Mouse (Mus musculus) midbrain, embryonic 16.5 days (tissue): ENCODE results near the gene Nkapl. TPM values are rescaled to one million over a fixed set of nuclear protein-coding genes. Genes with fewer than 3 reads are reported as not detected.
A peak's percentile ranks its signal among the peaks of the same experiment; 100 is the strongest.
"Not testable (repeated sequence)": the region's sequence is repeated elsewhere in the genome, so short reads cannot be mapped to it uniquely, and the experiment has no call there.

ENCODE experiments used
- ATAC-seq: fragments of 200-750 bp; cut with Nextera tagmentation; 2 replicates; pipeline ENCODE4 v1.8.0; 2017; ENCODE audit warnings: moderate TSS enrichment
- H3K27ac ChIP-seq: fragments of 300-500 bp; sonication (generic); 2 replicates; pipeline ENCODE4 v1.5.1; 2014; ENCODE audit warnings: mild to moderate bottlenecking, low read length, mixed read lengths
- H3K27me3 ChIP-seq: fragments of 300-500 bp; sonication (generic); 2 replicates; pipeline ENCODE4 v1.6.1; 2014; ENCODE audit warnings: low read depth, low read length, mixed read lengths; ENCODE audit not compliant: control insufficient read depth, insufficient read depth
- H3K36me3 ChIP-seq: fragments of 300-500 bp; sonication (generic); 2 replicates; pipeline ENCODE4 v1.6.1; 2014; ENCODE audit warnings: mild to moderate bottlenecking, low read length, moderate library complexity, mixed read lengths; ENCODE audit not compliant: control insufficient read depth, insufficient read depth
- H3K4me1 ChIP-seq: fragments of 300-500 bp; sonication (generic); 2 replicates; pipeline ENCODE4 v1.6.1; 2014; ENCODE audit warnings: mild to moderate bottlenecking, low read length, mixed read lengths; ENCODE audit not compliant: control insufficient read depth, insufficient read depth
- H3K4me2 ChIP-seq: fragments of 300-500 bp; sonication (generic); 2 replicates; pipeline ENCODE4 v1.6.1; 2014; ENCODE audit warnings: mild to moderate bottlenecking, low read length, mixed read lengths
- H3K4me3 ChIP-seq: fragments of 300-500 bp; sonication (generic); 2 replicates; pipeline ENCODE4 v1.5.1; 2014; ENCODE audit warnings: low read depth, mild to moderate bottlenecking, low read length, moderate library complexity, mixed read lengths
- H3K9ac ChIP-seq: fragments of 300-500 bp; sonication (generic); 2 replicates; pipeline ENCODE4 v1.6.1; 2014; ENCODE audit warnings: low read depth, low read length, mixed read lengths
- H3K9me3 ChIP-seq: fragments of 300-500 bp; sonication (generic); replicated peaks from 2 replicates; pipeline ENCODE4 v1.6.1; 2014; ENCODE audit warnings: mild to moderate bottlenecking, low read length, mixed read lengths; ENCODE audit not compliant: control insufficient read depth, poor library complexity, severe bottlenecking
- WGBS: fragments of 180-500 bp; shearing (Covaris S2); extraction: QIAGEN DNeasy Blood & Tissue Kit; methylation state at CpG from one replicate; pipeline ENCODE4 v1.1.7; 2014; 5-methylcytosine and 5-hydroxymethylcytosine counted together
- polyA plus RNA-seq: library from polyadenylated mRNA; unstranded; fragments of >200 nt; fragmentation: Nextera tagmentation; extraction: Ambion mirVana; gene quantifications from 2 replicates; pipeline ENCODE4 v1.2.1, GENCODE M21; 2015

The Nkapl gene
- polyA plus RNA-seq = 3.8 and 4.5 TPM in 2 replicates

DNA sequence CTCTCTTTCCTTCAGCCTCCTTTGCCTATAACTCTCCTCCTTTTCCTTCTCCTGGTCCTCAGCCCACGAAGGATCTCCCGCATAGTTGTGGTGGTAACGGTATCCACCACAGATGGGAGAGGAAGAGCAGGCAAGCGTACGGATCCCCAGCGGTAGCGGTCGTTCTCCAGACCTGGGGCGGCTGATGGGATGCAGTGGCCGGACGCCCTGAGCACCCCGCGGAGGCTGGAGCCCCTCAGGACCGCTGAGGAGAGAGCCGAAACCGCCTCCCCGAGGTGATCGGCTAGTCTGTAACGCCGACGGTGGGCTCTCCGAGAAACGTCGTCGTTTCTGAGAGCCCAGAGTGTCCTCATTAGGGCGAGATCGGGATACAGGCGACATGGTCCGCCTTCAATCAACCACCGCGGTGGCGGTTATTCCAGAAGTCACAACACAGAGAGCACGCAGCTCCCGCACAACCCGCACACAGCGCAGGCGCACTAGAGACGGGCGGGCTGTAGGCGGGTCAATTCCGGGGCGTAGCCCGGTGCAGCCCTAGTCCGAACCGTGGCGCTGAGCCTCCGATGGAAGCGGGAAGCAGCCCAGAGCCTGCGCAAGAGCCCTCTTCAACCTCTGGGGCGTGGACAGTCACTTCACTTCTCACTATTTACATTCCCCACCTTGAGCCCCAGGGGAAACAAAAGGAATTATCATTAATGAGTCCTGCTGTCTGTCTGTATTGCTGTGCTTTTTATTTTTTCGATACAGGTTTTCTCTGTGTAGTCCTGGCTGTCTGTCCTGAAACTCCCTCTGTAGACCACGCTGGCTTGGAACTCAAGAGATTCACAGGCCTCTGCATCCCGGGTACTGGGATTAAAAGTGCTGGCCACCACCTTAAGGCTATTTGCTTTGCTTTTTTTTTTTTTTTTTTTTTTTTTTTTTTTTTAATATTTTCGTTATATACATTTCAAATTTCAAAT, at the start of gene Nkapl:
Nkapl (minus strand) TSS at position 449 of the 959 bp plus-strand sequence.
- Histone ChIP-seq H3K36me3 (no peaks in the 10 kb centered on the region), H3K27me3 (peaks cover 5% of the 10 kb centered on the region; the same call in 1 of the 2 replicates), H3K9me3 (no peaks in the 10 kb centered on the region), H3K4me2 (peak within 1 kb of the TSS; percentile 89), H3K4me1 (peaks cover 5% of the 10 kb centered on the region; the same call in 1 of the 2 replicates), H3K4me3 (peak within 1 kb of the TSS; percentile 54), H3K9ac (peak within 1 kb of the TSS; percentile 86), H3K27ac (peak within 1 kb of the TSS; percentile 76)
- peak; percentile 100 for ATAC-seq
- under 1% methylated on average over 54 of the region's 54 CpGs for WGBS

DNA sequence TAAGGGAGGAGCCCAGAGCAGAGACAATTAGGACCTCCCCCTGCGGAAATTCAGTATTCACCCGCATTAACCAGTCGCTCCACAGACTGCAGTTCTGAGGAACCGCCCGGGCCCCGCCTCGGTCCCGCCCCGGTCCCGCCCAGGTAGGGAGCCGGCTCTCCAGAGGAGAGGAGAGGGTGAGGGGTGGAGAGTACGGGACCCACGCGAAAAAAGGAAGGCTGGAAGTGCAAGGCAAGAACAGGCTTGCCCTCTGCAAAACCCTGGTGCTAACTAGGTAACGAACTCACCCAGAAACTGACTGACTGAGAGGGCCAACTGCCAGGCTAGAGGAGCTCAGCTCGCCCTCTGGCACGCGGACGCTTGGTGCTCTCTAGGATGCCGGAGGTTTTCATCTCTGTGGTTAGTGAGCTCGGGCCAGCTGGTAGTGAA, 37.9 kb upstream of the Nkapl start:
- Histone ChIP-seq H3K36me3 (no peaks in the 10 kb centered on the region), H3K4me1 (peaks cover 5% of the 10 kb centered on the region), H3K9ac (peak overlapping the region; percentile 82), H3K27me3 (no peaks in the 10 kb centered on the region; the same call in 1 of the 2 replicates), H3K4me3 (peak overlapping the region; percentile 78), H3K9me3 (no peaks in the 10 kb centered on the region), H3K4me2 (peak overlapping the region; percentile 72), H3K27ac (peak overlapping the region; percentile 85)
- peak; percentile 100 for ATAC-seq
- under 1% methylated on average over 21 of the region's 21 CpGs for WGBS

DNA sequence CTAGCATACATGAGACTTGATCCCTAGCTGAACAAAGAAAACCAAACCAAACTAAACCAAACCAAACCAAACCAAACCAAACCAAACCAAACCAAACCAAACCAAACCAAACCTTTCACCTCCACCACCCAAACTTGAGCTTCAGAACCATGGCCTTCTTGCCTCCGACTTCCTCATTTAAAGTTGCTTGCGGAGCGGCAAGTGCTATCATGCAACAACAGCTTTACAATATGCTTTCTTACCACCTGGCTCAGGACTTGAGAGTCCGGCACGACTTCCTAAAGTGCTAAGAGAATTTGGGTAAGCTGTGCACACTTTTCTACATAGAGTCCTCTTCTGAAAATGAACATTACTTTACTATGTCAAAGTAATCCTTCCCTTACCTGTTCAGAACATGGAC, 34.0 kb upstream of the Nkapl start:
- no peak for ATAC-seq
- peaks cover 5% of the 10 kb centered on the region for H3K4me1 ChIP-seq
- H3K4me2 ChIP-seq = no peak overlapping the region
- no peak overlapping the region for H3K27ac ChIP-seq
- H3K4me3 ChIP-seq = no peak overlapping the region
- no peaks in the 10 kb centered on the region for H3K36me3 ChIP-seq
- no peaks in the 10 kb centered on the region for H3K9me3 ChIP-seq
- H3K9ac ChIP-seq = no peak overlapping the region
- 89% methylated on average over 5 of the region's 5 CpGs for WGBS
- no peaks in the 10 kb centered on the region; the same call in 1 of the 2 replicates for H3K27me3 ChIP-seq

DNA sequence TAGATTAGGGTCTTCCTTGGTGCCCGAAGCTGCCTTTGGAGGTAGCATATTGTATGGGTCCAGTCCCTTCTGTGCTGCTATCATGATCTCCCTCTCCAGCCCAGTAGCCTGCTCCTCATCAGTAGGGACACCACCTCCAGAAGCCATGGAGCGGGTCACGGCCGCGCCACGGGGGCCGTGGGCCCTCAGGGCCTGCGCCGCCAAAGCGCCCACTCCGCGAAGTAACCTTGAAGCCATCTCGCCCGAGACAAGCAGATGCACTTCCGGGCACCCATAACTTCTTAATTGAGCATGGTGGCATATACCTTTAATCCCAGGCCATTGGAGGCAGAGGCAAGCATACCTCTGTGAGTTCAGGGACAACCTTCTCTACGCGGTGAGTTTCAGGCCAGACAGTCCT, 32.9 kb upstream of the Nkapl start, which contains the start of gene Gm11273:
Gm11273 (minus strand) TSS at position 237 of the 400 bp plus-strand sequence.
- H3K4me1 ChIP-seq, ATAC-seq, H3K27me3 ChIP-seq, H3K27ac ChIP-seq, H3K9me3 ChIP-seq, H3K4me3 ChIP-seq, H3K4me2 ChIP-seq, H3K36me3 ChIP-seq, H3K9ac ChIP-seq: not testable (repeated sequence)
- WGBS = 93% methylated on average over 17 of the region's 17 CpGs

DNA sequence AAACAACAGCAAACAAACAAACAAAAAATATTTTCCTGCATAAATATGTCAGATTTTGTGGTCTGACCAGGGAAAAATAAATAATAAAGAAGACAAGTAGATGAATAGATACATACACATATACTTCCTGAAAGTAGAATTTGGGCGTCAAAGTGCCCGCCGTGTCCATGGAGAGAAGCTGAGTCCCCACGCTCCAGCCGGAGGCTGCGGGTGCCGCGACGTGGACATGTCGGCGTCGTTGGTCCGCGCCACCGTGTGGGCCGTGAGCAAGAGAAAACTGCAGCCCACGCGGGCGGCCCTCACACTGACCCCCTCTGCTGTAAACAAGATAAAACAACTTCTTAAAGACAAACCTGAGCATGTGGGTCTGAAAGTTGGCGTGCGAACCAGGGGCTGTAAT, 26.8 kb upstream of the Nkapl start, which contains the start of gene AK157302:
AK157302 (plus strand) TSS at position 144 of the 400 bp plus-strand sequence.
- 97% methylated on average over 18 of the region's 21 CpGs for WGBS
- H3K36me3 ChIP-seq = no peaks in the 10 kb centered on the region
- ATAC-seq = no peak
- H3K27me3 ChIP-seq = no peaks in the 10 kb centered on the region
- no peaks in the 10 kb centered on the region for H3K9me3 ChIP-seq
- no peak within 1 kb of the TSS for H3K4me2 ChIP-seq
- H3K27ac ChIP-seq = no peak within 1 kb of the TSS
- H3K9ac ChIP-seq = no peak within 1 kb of the TSS
- no peak within 1 kb of the TSS for H3K4me3 ChIP-seq
- H3K4me1 ChIP-seq = no peaks in the 10 kb centered on the region

DNA sequence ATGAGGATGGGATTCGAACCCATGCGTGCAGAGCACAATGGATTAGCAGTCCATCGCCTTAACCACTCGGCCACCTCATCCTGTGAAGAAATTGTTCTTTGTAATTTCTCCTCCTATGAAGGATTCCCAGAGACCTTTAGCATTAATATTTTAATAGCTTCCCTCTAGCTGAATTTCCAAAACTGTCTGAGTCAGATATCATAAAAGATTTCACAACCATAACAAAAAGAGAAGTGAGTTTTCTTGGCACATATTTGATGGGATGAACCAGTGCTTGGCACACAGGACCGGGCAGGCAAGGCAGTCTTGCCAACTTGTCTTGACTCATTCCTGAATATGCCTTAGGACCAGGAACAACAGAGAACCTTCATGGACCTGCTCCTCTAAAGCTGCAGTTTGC, 24.5 kb upstream of the Nkapl start:
- no peak for ATAC-seq
- H3K27me3 ChIP-seq = no peaks in the 10 kb centered on the region
- no peaks in the 10 kb centered on the region for H3K4me1 ChIP-seq
- H3K9me3 ChIP-seq = no peaks in the 10 kb centered on the region
- H3K4me2 ChIP-seq = no peak overlapping the region
- no peak overlapping the region for H3K4me3 ChIP-seq
- 0 out of 2 replicates have a peak, but pooled peaks cover 2% of the 10 kb centered on the region for H3K36me3 ChIP-seq
- H3K27ac ChIP-seq = no peak overlapping the region
- 93% methylated on average over 5 of the region's 5 CpGs for WGBS
- no peak overlapping the region for H3K9ac ChIP-seq

DNA sequence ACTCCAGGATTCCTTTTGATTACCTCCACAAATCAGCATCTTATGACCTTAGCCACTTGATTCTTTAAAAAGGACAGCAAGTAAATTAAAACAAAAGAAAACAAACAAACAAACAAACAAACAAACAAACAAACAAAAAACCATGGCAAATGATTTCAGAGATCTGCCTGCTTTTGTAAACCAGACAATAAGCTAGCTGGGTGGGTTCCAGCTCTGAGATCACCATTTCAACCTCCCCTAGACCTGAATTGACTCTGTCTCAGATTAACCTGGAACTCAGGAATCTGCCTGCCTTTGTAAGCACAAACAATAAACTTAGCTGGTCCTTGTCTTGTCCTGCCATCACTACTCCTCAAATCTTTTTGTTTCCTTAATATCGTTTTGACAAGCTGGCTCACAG, 18.6 kb upstream of the Nkapl start:
- 93% methylated on average over 1 of the region's 1 CpGs for WGBS
- Histone ChIP-seq H3K4me3 (no peak overlapping the region), H3K9me3 (peaks cover 2% of the 10 kb centered on the region; the same call in 1 of the 2 replicates), H3K4me2 (no peak overlapping the region), H3K9ac (no peak overlapping the region), H3K36me3 (peaks cover 29% of the 10 kb centered on the region), H3K27me3 (no peaks in the 10 kb centered on the region), H3K4me1 (no peaks in the 10 kb centered on the region), H3K27ac (no peak overlapping the region)
- no peak for ATAC-seq

DNA sequence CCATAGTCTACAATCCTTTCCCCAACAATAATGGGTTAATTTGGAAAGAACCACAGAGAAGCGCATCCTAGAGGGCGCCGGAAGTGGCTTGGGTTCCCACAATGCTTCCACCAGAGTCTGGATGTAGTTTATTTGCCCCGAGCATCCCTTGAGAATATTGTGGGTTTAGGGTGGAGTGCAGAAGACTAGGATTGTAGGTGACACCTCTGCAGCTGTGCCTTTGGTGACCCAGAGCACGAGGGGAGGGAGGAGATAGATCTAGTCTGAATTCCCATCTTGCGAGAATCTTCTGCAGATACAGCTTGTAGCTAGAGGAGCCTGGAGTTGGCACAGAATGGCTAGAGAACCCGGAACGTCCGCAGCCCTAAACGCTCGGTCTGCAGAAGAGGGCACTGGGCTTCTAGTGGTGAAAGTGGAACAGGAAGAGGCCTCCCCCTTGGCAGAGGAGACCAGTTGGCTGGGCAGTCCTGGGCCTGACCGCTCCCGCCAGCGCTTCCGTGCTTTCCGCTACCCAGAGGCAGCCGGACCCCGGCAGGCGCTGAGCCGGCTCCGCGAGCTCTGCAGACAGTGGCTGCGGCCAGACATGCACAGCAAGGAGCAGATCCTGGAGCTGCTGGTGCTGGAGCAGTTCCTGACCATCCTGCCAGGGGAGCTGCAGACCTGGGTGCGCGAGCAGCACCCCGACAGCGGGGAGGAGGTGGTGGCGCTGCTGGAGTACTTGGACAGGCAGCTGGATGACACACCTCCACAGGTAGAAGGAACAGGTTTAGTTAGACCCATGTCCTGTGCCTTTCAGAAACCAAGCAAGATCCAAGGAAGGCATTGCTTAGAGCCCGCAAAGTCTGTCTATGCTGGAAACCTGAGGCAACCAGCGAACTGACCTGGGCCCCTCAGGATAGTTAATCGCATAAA, 10.7 kb upstream of the Nkapl start, which contains the start of the genes Zkscan4 and Gm10065:
Zkscan4 (plus strand) TSS at position 149 of the 912 bp plus-strand sequence.
Gm10065 (minus strand) TSS at position 683 of the 912 bp plus-strand sequence.
- peaks cover 10% of the 10 kb centered on the region; the same call in 1 of the 2 replicates for H3K4me1 ChIP-seq
- not testable (repeated sequence) for H3K27me3 ChIP-seq, H3K36me3 ChIP-seq, H3K9me3 ChIP-seq
- peak; percentile 94 for ATAC-seq
- H3K9ac ChIP-seq = peak within 1 kb of the TSS; percentile 78
- 3% methylated on average over 26 of the region's 31 CpGs for WGBS
- peak within 1 kb of the TSS; percentile 86 for H3K27ac ChIP-seq
- peak within 1 kb of the TSS; percentile 71 for H3K4me3 ChIP-seq
- H3K4me2 ChIP-seq = peak within 1 kb of the TSS; percentile 75
